Mouse (Mus musculus) kidney, postnatal 14 days (tissue): ENCODE results near the gene 1700067P10Rik.

Experiments
- DNase-seq: peaks from one replicate; pipeline ENCODE4 v3.0.0; 2022; ENCODE audit warnings: mixed read lengths

Gene 1700067P10Rik

DNA sequence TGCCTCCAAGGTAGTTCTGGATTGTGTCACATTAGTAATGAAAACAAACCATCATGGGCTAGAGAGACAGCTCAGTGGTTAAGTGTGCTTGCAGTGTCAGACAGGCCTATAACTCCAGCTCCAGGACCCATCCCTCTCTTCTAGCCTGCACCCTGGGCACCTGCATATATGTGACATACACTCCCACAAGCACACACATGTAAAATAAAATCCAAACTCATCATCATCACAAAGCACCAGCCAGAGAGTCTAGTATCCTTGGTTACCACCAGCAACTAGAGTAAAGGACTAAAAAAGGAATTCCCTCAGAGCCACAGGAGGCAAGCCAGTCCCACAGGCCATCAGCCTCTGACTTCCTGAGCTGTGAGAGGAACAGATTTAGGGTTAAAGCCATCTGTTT lies at the start of gene 1700067P10Rik:
Gene 1700067P10Rik (plus strand): TSS at position 301 of the 400 bp plus-strand sequence.
- no peak for DNase-seq

DNA sequence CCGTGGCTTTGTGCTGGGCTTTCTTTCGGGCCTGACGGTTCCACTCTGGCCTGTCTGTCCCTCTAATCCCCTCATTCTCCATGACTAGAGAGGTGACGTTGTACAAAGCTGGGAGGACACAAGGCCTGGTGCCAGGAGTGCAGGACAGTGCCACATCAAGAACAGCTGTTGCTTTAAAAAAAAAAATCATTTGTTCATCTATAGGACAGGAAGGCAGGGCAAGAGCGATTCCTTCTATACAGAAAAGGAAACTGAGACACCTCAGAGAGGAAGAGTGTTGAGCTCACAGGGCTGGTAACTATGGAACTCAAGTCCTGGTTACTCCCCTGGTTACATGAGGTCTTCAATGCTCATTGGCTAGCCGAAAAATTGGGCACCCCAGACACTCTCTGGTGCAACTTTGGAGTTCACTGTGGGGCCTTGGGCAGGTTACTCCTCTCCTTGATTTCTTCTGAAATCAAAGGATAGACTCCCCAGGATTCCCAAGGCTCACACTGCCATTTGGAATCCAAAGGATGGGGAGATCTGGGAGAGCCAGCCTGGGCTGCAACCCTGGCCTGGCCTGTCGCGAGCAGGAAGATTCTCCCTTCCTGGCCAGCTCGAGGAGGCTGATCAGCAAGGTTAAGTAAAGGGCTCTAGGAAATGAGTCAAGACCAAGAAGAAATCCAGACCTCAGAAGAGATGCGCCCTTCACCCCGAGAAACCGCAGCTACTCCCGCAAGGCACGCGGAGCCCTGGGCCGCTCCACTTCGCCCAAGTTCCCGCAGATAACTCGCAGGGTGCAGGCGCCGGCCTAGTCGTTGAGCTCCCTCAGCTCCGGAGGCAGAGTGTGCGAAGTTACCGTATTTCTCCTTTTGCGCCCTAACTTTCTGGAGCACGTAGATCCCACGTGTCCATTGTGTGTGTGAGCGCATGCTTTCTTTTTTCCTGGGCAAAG lies 47.5 kb upstream of the 1700067P10Rik start:
- peak; percentile 58 for DNase-seq

DNA sequence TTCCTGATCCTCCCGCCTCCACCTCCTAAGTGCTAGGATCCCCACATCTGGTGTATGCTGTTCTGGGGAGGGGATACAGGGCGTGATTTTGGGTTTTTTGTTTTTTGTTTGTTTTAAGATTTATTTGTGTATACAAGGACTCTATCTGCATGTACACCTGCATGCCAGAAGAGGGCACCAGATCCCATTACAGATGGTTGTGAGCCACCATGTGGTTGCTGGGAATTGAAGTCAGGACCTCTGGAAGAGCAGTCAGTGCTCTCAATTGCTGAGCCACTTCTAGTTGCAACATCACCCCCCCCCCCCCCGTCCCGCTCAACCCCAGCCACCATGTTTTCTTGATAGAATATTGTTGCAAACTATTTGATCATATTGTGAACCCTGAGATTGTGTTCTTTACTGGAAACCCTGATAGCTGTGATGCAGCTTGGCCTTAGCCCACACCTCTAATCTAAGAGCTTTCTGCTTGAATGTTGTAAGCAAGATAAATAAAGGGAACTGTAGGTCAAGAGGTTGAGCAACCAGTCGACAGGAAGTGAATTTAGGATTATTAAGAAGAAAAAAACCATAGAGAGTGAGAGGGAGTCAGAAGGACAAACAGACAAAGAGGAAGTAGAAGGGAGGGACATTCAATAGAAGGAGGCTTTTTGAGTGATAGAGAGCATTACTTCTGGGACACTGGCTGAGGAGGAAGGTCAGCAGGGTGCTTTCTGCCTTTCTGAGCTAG lies 45.8 kb upstream of the 1700067P10Rik start:
- DNase-seq: no peak

DNA sequence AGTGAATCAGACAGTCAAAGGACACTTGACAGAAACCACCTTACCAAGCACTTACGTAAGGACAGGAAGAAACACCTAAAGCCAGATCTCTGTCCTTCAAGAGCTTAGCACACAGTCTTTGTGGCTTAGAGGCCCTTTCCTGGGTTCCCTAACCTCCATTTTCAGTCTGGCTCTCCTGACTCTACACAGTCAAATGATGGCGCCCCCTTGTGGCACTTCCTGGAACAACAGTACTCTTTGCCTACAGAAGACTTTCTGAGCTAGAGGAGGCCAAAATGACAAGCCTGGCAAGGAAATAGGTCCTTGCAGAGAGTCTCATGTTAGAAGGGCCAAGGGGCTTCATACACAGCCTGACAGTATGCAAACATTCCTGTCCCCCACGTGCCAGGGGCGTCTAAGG lies 43.5 kb upstream of the 1700067P10Rik start:
- peak; percentile 68 for DNase-seq

DNA sequence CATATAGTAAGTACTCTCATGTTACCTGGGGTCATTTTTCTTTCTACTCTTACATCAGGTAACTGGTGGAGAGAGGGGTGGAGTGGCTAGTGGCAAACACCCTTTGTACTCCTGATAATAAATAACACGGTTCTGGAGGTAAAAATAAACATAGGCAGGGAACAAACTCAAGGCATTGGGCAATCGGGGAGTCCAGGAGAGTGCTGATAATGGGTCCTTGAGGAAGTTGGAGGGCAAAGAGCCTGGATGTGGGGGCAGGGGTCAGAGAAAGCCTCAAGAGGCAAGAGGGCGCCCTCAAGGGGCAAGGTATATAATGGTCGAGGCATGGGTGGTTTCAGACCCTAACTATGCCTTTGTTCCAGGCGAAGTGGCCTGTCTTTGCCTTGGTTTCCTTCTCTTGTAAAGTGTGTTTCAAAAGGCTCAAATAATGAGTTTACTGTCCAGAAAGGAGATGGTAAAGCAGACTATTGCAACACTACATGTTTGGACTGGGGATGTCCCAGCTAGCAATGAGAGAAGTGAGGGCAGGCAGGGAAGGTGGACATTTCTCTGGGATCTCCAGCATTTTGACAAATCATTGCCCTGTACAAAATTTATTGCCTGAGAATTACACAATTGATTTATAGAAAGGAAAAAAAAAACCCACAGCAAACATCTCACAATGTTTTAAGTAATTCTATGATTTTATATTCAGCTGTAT lies 37.3 kb upstream of the 1700067P10Rik start:
- DNase-seq: no peak

DNA sequence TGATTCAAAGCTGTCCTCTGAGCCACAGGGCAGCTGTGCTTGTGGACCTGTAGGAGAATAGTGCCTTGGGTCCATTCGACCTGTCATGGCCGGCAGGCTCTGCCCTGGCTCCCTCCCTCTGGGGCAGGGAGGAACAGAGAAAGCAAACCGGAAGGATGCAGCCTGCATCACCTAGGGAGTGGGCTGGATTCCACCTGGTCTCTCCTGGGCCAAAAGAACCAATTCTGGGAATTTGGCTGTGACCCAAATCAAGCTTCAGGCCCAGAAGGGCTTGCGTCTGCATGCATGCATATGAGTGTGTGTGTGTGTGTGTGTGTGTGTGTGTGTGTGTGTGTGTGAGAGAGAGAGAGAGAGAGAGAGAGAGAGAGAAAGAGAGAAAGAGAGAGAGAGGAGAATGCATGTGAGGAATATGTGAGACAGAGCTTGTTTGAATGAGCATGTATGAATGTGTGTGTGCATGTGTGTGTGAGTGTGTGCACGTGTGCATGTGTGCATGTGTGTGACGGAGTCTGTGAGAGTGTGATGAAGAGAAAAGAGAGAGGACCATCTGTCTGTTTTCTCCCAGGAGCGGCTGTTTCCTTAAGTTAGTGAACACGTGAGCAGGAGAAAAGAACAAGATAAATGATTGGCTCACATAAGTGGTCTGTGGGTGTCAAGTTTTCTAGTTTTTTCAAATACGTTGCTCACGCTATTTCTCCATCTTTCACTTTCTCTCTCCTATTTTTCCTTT lies 36.6 kb upstream of the 1700067P10Rik start:
- DNase-seq: no peak

DNA sequence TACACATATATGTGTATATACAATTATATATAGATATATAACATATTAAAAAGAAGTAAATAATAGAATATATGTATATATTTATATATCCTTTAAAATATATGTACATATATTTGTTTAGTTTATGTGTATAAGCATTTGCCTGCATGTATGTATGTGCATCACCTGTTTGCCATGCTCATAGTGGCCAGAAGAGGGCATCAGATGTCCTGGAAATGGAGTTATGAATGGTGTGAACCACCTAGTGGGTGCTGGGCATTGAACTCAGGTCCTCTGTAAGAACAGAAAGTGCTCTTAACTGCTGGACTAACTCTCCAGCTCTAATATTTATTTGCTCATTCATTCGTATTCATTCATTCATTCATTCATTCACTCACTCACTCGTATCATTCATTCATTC lies 35.5 kb upstream of the 1700067P10Rik start:
- no peak for DNase-seq

DNA sequence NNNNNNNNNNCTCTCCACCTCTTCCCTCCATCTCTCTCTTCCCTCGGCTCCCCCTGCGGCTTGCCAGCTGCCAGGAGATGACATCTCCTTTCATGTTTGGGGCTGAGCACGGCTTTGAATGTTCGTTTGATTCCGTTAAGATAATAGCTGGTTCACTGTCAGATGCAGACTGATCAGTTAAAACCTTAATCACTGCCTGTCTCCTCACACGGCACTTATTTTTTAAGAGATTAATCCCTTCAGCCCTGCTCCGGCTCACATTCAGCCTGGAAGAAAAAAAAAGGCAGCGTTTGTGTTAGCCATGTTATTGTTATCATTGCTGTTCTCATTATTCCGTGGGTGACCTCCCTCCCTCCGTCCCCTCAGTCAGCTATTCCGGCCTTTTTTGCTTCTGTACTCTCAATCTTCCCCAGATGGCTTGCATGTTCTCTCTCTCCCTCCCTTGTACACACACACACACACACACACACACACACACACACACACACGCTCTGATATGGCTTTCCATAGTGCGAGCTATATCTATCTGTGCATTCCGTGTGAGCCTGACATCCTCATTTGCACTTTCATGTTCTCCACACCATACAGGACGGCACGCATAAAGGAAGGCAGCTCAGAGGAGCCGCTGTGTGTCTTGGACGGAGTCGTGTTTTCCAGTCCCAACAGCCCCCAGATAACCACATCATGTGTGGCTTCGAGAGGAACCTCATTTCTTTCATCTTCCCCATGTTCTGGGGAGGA lies 33.9 kb upstream of the 1700067P10Rik start:
- no peak for DNase-seq

DNA sequence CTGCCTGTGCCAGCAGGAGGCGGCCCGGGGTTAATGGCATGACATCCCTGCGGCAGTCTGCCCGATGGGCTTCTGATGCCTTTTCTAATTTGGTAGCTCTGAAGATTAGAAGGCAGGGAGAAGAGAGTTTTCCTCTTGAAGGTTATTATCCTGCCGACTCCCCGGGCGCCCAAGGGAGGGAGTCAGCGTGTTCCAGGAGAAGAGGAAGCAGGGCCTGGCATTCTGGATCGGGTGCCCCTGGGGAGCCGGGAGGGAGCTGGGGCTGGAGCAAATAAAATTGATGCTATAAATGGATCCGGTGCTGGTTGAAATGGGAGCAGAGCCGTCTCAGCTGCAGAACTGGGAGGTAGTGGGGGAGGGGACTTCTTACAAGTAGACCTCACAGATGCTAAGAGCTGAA lies 31.7 kb upstream of the 1700067P10Rik start:
- no peak for DNase-seq

DNA sequence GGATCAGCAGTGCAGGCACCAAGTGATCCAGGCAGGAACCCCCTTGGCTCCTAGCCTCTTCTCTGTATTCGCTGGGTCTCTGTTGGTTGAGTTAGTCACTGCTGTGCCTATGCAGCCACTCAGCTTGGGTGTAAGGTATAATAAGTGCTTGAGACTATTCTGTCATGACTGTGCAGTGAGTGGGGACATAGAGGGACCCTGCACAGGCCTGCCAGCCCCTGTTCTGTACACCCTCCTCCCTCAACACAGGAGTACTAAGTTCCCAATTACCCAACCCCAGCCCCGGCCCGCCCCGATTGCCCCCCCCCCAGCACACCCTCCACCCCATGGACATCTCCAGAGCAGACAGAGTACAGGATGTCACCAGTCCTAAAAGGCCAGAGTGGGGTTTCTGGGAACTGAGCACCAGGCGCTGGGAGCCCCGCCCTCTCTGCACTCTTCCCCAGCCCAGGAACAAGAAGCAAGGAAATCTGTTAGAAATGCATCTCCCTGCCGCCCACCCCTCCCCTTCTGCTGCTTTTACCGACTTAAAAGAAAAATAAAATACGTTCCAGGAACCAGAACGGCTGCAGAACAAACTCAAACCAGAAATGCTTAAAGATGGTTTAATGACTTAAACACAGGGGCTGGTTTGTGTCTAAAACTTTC lies 24.8 kb upstream of the 1700067P10Rik start:
- no peak for DNase-seq

DNA sequence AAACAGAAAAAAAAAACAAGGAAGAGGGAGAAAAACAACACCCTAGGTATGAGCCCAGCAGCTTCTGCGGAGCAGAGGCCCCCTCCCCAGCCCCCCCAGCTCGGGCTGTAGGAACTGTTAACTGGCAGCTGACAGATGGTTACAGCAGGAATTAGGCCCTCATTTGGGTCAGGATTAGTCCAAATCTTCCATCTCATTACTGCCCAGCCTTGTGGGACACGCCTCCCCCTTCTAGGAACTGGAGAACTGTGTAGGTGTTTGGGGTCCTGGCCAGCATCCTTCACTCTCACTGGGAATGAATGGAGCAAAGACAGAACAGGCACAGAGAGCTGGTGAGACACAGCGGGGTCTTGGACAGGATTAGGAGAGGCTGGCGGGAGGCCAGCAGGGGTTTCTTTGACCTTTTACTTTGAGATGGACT lies 24.0 kb upstream of the 1700067P10Rik start:
- DNase-seq: no peak

DNA sequence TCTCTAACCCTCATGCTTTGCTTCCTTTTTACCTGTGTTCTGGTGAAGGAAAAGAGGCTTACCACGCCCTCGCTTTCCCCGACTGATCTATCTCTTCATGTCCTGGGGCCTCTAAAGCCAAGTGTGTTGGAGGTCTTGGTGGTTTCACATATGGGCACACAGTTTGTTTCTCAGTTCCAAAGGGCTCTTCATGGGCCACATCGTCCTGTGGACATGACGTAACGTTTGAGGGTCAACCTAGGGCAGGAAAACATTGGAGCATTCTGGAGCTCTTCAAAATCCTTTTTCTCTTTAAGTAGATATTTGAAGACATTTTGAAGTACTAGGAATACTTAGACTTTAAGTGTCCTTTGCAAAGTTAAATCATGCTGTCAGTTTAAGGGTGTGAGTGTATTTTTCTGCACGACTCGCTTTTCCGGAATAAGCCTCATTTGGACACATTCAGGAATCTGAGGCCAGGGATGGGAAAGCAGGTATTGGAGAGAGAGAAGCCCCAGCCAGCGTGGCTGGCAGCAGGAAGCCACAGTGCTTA lies 22.0 kb upstream of the 1700067P10Rik start:
- DNase-seq: no peak

DNA sequence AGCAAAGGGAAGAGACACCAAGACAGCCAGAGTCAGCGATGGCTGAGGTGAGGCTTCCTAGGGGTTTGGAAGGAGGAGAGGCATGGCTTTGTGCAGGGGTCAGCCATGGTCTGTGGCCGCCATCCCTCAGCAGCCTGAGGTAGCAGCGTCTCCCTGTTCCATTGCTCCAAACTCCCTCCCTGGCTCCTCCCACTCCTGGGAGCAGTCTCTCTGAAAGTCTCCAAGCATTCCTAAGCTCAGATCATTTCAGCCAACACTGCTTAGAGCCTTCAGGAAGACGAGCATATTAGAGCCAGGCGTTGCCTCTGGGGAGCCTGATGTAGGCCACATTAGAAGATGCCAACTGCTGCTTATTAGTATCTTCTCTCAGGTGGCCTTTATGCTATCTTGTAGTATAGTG lies 21.4 kb upstream of the 1700067P10Rik start:
- no peak for DNase-seq

DNA sequence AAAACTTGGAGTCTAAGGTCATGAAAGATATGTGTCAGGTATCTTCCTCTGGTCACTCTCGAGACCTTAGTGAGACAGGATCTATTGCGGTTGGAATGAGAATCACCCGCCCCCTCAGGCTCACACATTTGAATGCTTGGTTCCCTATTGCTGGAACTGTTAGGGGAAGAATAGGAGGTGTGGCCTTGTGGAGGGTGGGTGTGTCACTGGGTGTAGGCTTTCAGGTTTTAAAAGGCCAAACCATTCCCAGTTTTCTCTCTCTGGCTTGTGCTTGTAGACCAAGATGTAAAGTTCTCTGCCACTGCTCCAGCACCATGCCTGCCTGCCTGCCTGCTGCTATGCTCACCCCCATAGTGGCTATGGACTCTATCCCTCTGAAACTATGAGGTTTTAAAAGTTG lies 8.5 kb upstream of the 1700067P10Rik start:
- no peak for DNase-seq

DNA sequence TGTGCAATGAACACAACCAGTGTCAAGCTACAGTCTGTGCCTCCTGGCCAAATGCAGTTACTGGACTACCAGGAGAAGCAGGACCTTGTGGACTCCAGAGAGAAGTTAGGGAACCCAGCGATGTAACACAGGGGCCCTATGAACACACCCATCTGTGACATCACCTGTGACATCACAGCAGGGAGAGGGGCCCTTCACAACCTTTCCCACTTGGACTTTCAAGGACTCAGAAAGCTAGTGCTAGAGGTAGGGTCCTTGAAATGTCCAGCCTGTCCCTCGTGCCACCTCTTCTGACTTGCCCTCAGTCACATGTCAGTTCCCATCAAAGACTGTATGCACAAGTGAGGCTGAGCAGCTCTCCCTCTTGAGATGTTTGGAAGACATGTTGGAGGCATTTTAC lies 327 bp downstream of the 1700067P10Rik start:
- no peak for DNase-seq

DNA sequence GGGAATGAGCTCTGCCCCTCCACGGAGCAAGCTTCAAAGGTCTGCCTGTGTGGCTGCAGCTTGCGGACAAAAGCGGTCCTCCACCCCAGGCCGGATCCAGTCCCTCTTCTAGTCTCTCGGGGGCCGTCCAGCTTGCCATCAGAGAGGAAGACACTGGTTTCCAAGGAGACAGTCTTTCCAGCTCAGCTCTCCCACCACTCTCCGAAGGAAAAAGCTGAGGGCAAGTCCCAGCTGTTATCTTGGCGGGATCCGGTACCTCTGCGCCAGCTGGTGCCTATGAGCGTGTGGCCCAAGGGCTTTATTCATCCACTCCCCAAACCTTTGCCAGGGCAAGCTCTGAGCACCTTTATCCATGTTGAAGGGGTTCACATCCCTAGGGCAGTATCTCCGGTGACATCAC lies 1.2 kb downstream of the 1700067P10Rik start:
- DNase-seq: no peak

DNA sequence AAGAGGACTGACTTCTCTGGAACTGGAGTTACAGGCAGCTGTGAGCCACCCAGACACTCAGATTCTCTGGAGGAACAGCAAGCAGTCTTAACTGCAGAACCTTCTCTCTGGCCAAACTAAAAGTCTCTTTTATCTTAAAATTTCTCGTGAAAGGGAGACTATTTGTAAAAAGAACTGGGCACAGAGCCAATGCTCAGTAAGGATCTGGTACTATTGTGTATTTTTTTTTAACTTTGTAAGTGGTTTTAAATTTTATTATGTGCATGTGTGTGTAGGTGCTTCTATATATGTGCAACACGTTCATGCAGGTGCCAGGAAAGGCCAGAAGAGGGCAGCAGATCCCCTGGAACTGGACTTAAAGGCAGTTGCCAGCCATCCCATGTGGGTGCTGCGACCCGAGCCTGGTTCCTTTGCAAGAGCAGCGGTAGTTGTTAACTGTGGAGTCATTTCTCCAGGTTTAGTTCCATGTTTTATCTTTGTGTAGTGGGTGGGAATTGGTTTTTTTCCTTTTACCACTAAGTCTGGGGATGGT lies 4.2 kb downstream of the 1700067P10Rik start:
- DNase-seq: no peak

DNA sequence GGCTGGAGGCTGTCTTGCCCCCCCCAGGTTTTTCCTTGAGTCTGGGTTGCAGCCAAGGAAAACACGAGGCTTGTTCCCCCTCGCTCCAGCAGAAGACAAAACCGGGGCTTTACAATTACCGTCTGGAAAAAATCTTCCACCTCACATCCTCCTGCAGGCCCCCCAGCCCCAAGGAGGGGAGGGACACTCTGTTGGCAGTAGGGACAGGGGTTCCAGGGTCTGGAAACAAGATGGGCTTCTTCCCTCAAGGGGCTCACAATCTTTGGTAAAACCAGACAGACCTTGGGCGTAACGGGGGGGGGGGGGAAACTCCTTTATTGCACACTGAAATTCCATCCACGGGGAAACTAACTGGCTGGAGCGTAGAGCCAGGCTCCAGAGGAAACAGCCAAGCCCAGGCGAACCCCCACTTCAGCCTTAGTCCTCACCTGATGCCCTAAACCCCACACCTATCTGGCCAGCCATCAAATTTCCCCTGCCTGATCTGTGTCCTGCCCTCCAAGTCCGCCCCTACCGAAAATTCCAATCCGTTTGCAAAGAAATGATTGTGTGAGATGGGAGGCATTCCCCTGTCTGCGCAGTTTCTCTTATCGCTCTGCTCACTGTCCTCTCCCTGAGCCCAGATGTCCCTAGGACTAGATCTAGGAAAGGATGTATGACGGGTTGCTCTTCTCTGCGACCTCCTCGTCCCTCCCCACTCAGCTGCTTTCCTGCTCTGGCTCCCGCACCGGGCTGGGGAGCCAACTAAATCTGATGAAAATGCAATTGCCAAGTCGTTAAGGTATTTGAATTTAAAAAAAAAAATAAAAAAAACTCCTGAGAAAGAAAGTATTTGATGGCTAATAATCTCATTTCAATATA lies 5.9 kb downstream of the 1700067P10Rik start:
- no peak for DNase-seq

DNA sequence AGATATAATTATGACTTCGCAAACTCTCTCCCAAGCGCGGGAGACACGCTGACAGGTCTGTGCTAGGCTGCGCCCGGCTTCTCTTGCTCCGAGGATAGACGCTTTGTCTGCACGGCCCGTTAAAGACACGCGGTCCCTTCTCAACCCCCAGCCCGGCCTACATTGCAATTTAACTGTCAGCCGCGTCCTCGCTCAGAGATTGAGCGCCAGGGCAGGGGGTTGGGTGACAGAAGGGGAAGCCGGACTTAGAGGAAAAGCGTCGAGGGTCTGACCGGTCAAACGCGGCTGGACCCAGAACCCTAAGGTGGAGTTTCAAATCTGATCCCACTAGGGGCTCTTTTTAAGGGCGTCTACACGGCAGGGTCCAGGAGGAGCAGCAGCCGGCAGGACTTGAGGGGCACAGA lies 6.6 kb downstream of the 1700067P10Rik start:
- DNase-seq: no peak

DNA sequence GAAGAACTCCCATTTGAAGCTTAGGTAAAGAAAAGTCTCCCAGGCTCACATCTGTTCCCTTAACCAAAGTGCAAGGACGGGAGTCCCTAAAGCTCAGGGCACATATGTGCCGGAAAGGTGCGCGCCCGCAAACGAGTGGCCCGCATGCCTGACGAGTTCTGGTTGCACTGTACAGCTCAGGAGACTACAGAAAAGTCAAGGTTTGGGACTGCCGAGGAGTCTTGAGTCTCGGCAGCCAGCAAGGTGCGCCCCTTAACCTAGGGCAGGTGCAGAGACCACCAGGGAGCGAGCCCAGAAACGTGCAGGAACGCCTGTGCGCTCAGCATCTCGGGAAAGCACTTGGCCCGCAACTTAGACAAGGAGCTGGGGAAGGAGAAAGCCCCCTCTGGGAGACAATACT lies 7.2 kb downstream of the 1700067P10Rik start:
- DNase-seq: no peak
